Mouse (Mus musculus): ENCODE measurements around the gene Sstr3. TPM values are rescaled to one million over a fixed set of nuclear protein-coding genes. Genes with fewer than 3 reads are reported as not detected.

Sstr3 gene
- 0.23 and 0.24 TPM in 2 replicates for polyA plus RNA-seq (2015; fragmentation: Nextera tagmentation; extraction: Ambion mirVana)

- Histone ChIP-seq H3K36me3 (no peaks in the 10 kb centered on the region), H3K9me3 (no peaks in the 10 kb centered on the region), H3K27ac (no peak within 1 kb of the TSS), H3K4me1 (replicated peaks) (peaks cover 16% of the 10 kb centered on the region; the same call in 1 of the 2 replicates), H3K27me3 (replicated peaks) (peaks cover 3% of the 10 kb centered on the region; the same call in 1 of the 2 replicates), H3K9ac (peak within 1 kb of the TSS; percentile 8; the same call in 1 of the 2 replicates), H3K4me3 (replicated peaks) (no peak within 1 kb of the TSS), H3K4me2 (replicated peaks) (peak within 1 kb of the TSS; percentile 24; the same call in 1 of the 2 replicates)
- ATAC-seq = no peak
- WGBS = 11% methylated on average over 14 of the region's 14 CpGs
Measured at GRCm38 (mm10) chr15:78544561-78545001, at the start of gene Sstr3. Gene Sstr3, minus strand, starts transcription at chr15:78544685.

GRCm38 (mm10) chr15:78593896-78594425 is 49.5 kb upstream of the Sstr3 start:
- H3K27ac ChIP-seq = no peak overlapping the region
- H3K4me1 ChIP-seq (replicated peaks) = no peaks in the 10 kb centered on the region
- H3K27me3 ChIP-seq (replicated peaks) = no peaks in the 10 kb centered on the region; the same call in 1 of the 2 replicates
- H3K4me3 ChIP-seq (replicated peaks) = no peak overlapping the region
- no peak overlapping the region for H3K9ac ChIP-seq
- no peak overlapping the region for H3K4me2 ChIP-seq (replicated peaks)
- H3K36me3 ChIP-seq = no peaks in the 10 kb centered on the region
- WGBS = 82% methylated on average over 7 of the region's 7 CpGs
- no peak for ATAC-seq
- no peaks in the 10 kb centered on the region for H3K9me3 ChIP-seq

GRCm38 (mm10) chr15:78592452-78592968 is 48.0 kb upstream of the Sstr3 start:
- H3K4me3 ChIP-seq (replicated peaks) = no peak overlapping the region
- H3K36me3 ChIP-seq = no peaks in the 10 kb centered on the region
- no peaks in the 10 kb centered on the region for H3K9me3 ChIP-seq
- no peak overlapping the region for H3K27ac ChIP-seq
- 73% methylated on average over 14 of the region's 14 CpGs for WGBS
- no peaks in the 10 kb centered on the region; the same call in 1 of the 2 replicates for H3K27me3 ChIP-seq (replicated peaks)
- no peak overlapping the region for H3K9ac ChIP-seq
- no peaks in the 10 kb centered on the region for H3K4me1 ChIP-seq (replicated peaks)
- no peak overlapping the region for H3K4me2 ChIP-seq (replicated peaks)
- ATAC-seq = no peak

DNA sequence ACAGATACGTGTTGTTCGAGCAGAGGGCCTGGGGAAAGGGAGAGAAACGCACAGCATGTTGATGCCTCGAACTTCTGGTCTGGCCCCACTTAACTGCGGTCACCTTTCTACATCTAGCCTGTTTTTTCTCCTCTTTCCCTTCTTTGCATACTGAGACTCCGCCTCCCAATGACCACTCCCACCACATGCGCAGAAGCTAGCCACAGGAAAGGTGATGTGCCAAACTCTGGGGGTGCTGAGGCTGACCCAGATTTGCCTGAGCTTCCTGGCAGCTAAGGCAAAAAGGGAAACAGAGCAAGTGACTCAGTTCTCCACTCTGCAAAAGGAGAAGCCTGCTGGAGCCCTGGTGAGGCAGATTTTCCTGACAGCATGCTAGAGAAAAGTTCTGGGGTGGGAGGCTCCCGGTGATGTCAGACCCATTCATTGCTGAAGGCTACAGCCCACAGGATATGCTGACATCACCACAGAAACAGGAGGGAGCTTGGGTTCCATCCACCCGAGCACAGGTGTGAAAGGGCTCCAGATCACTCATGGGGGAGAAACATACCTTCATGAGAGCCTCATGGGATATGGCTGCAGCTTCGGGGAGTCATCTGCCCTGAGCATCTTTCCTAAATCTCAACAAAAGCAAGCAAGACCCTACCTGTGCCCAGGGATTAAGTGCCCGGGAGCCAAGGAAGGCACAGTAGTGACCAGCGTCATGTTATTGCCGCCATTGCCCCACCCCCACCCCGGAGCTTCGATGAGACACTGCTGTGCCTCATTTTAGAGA is 47.4 kb upstream of the Sstr3 start:
- H3K9me3 ChIP-seq = no peaks in the 10 kb centered on the region
- WGBS = 53% methylated on average over 15 of the region's 15 CpGs
- H3K4me1 ChIP-seq (replicated peaks) = no peaks in the 10 kb centered on the region
- H3K36me3 ChIP-seq = no peaks in the 10 kb centered on the region
- H3K27me3 ChIP-seq (replicated peaks) = no peaks in the 10 kb centered on the region; the same call in 1 of the 2 replicates
- no peak overlapping the region for H3K9ac ChIP-seq
- H3K4me2 ChIP-seq (replicated peaks) = no peak overlapping the region
- H3K4me3 ChIP-seq (replicated peaks) = no peak overlapping the region
- no peak overlapping the region for H3K27ac ChIP-seq
- no peak for ATAC-seq

DNA sequence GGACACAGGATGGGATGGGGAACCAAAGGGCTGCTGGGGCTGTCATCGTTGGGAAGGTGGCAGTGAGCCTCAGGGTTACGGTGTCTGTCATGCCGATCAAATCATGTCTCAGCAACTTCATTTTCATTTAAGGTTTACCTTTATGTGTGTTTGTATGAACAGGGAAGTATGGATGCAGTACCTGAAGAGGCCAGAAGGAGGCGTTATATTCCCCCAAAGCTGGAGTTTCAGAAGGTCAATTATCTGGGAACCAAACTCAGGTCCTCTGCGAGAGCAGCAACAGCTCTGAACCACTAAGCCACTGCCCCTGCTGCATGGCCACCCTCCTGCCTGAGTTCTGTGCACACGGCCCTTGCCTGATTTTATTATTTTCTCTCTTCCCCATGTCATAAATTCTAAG is 46.3 kb upstream of the Sstr3 start:
- 70% methylated on average over 6 of the region's 6 CpGs for WGBS
- Histone ChIP-seq H3K36me3 (no peaks in the 10 kb centered on the region), H3K4me3 (replicated peaks) (no peak overlapping the region), H3K9me3 (no peaks in the 10 kb centered on the region), H3K27ac (no peak overlapping the region), H3K4me2 (replicated peaks) (no peak overlapping the region), H3K27me3 (replicated peaks) (no peaks in the 10 kb centered on the region; the same call in 1 of the 2 replicates), H3K9ac (no peak overlapping the region), H3K4me1 (replicated peaks) (no peaks in the 10 kb centered on the region)
- ATAC-seq = no peak

DNA sequence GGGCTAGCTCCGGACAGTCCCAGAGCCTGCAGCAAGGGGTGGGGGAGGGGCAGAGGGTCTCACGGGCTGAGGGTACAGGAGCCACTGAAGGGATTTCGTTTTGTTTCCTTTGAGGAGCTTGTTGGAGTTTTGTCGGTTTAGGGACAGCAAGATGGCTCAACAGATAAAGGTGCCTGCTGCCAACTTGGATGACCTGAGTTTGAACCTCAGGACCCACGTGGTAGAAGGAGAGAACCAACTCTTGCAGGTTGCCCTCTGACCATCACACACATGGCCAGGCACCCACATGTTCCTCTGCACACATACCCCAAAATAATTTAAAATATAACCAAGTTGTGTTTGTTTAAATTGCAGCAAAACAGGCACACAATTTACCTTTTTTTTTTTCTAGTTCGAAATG is 45.5 kb upstream of the Sstr3 start:
- Histone ChIP-seq H3K4me2 (replicated peaks) (no peak overlapping the region), H3K36me3 (no peaks in the 10 kb centered on the region), H3K9ac (no peak overlapping the region), H3K27me3 (replicated peaks) (no peaks in the 10 kb centered on the region; the same call in 1 of the 2 replicates), H3K4me1 (replicated peaks) (no peaks in the 10 kb centered on the region), H3K27ac (no peak overlapping the region), H3K4me3 (replicated peaks) (no peak overlapping the region), H3K9me3 (no peaks in the 10 kb centered on the region)
- WGBS = 69% methylated on average over 6 of the region's 6 CpGs
- ATAC-seq = no peak

- no peak overlapping the region for H3K9ac ChIP-seq
- no peak overlapping the region for H3K27ac ChIP-seq
- H3K4me3 ChIP-seq (replicated peaks) = no peak overlapping the region
- no peaks in the 10 kb centered on the region for H3K4me1 ChIP-seq (replicated peaks)
- H3K9me3 ChIP-seq = no peaks in the 10 kb centered on the region
- H3K36me3 ChIP-seq = no peaks in the 10 kb centered on the region
- no peaks in the 10 kb centered on the region; the same call in 1 of the 2 replicates for H3K27me3 ChIP-seq (replicated peaks)
- WGBS = 79% methylated on average over 4 of the region's 4 CpGs
- H3K4me2 ChIP-seq (replicated peaks) = no peak overlapping the region
- no peak for ATAC-seq
Measured at GRCm38 (mm10) chr15:78588900-78589299, 44.4 kb upstream of the Sstr3 start.

- Histone ChIP-seq H3K4me1 (replicated peaks) (no peaks in the 10 kb centered on the region), H3K9me3 (no peaks in the 10 kb centered on the region), H3K4me3 (replicated peaks) (no peak overlapping the region), H3K27me3 (replicated peaks) (no peaks in the 10 kb centered on the region; the same call in 1 of the 2 replicates), H3K9ac (no peak overlapping the region), H3K4me2 (replicated peaks) (no peak overlapping the region), H3K27ac (no peak overlapping the region), H3K36me3 (no peaks in the 10 kb centered on the region)
- WGBS = 77% methylated on average over 4 of the region's 4 CpGs
- no peak for ATAC-seq
Measured at GRCm38 (mm10) chr15:78588049-78588448, 43.6 kb upstream of the Sstr3 start.

GRCm38 (mm10) chr15:78587050-78587994 is 42.8 kb upstream of the Sstr3 start:
- no peaks in the 10 kb centered on the region for H3K9me3 ChIP-seq
- WGBS = 50% methylated on average over 18 of the region's 18 CpGs
- H3K4me2 ChIP-seq (replicated peaks) = no peak overlapping the region
- H3K27ac ChIP-seq = no peak overlapping the region
- ATAC-seq = peak; percentile 87
- no peaks in the 10 kb centered on the region for H3K4me1 ChIP-seq (replicated peaks)
- H3K36me3 ChIP-seq = no peaks in the 10 kb centered on the region
- no peak overlapping the region for H3K9ac ChIP-seq
- H3K27me3 ChIP-seq (replicated peaks) = no peaks in the 10 kb centered on the region; the same call in 1 of the 2 replicates
- H3K4me3 ChIP-seq (replicated peaks) = no peak overlapping the region

DNA sequence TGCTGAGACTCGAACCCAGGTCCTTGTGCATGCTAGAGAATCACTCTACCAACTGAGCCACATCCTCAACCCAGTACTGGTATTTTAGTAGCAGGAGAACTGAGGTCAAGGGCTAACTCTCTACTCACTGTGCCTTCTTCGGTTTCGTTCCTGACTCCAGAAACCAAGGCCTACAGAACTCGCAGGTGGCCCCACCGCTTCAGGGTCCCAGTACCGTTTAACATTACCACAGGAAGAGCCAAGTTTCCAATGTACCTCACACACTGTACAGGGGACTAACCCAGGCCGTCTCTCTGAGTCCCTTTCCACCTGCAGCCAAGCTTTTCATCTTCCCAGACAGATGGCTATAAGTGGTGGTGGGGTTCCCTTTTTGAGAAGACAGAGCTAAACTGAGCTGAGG is 40.9 kb upstream of the Sstr3 start:
- 83% methylated on average over 7 of the region's 7 CpGs for whole genome bisulfite sequencing
- peaks cover 5% of the 10 kb centered on the region for H3K4me1 ChIP-seq (replicated peaks)
- H3K4me3 ChIP-seq (replicated peaks) = no peak overlapping the region
- no peak for ATAC-seq
- no peak overlapping the region for H3K4me2 ChIP-seq (replicated peaks)
- H3K27me3 ChIP-seq (replicated peaks) = no peaks in the 10 kb centered on the region
- H3K27ac ChIP-seq = no peak overlapping the region
- no peaks in the 10 kb centered on the region for H3K9me3 ChIP-seq
- H3K36me3 ChIP-seq = no peaks in the 10 kb centered on the region
- H3K9ac ChIP-seq = no peak overlapping the region

DNA sequence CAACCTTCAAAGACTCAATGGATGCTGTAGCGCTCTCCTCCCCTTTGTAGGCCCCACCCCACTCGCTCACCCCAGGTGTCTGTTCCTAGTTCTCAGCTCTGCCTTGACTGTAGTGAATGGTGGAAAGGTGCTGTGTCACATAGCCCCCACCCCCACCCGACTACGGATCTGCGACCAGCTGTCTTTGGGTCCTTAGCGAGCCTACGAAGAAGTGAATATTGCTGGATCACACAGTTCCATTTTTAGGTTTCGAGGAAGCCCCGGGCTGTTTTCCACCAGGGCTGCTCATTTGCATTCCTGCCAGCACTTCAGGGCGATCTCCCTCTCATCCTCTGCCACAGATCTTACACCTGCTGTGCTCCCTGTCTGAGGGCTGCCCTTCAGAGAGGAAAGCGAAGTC is 38.9 kb upstream of the Sstr3 start:
- peaks cover 15% of the 10 kb centered on the region for H3K4me1 ChIP-seq (replicated peaks)
- H3K27ac ChIP-seq = no peak overlapping the region
- no peak overlapping the region for H3K9ac ChIP-seq
- no peak overlapping the region for H3K4me2 ChIP-seq (replicated peaks)
- WGBS = 24% methylated on average over 11 of the region's 11 CpGs
- H3K36me3 ChIP-seq = no peaks in the 10 kb centered on the region
- H3K9me3 ChIP-seq = no peaks in the 10 kb centered on the region
- ATAC-seq = no peak
- no peaks in the 10 kb centered on the region for H3K27me3 ChIP-seq (replicated peaks)
- H3K4me3 ChIP-seq (replicated peaks) = no peak overlapping the region

Data from intestine, embryonic 15.5 days (tissue).